Mouse (Mus musculus) lung, adult 2 months (tissue): ENCODE measurements around the gene Mttp.

ENCODE experiments used
- CTCF ChIP-seq: fragments of 200-500 bp; IDR thresholded peaks from 2 replicates; pipeline ENCODE4 v1.5.1; 2011; ENCODE audit warnings: mild to moderate bottlenecking, low read length, control low read depth; ENCODE audit not compliant: insufficient read depth
- POLR2A ChIP-seq: fragments of 200-500 bp; IDR thresholded peaks from 2 replicates; pipeline ENCODE4 v1.6.1; 2011; ENCODE audit warnings: low read depth, mild to moderate bottlenecking, control low read depth, low read length, borderline replicate concordance; ENCODE audit errors: extremely low read depth

DNA sequence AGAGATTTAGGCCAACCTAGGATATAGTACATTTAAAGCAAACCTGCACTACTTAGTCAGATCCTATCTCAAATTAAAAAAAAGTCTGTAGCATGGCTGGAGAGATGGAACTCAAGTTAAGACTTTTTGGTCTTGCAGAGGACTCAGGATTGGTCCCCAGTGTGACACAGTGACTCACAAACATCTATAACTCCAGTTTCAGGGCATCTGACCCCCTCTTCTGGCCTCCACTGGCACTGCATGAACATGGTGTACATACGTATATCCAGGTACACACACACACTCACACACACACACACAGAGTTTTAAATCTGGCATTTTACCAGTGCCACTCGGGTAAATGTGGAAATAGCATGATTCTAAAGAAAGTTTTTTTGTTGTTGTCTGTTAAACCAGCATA, 4.0 kb upstream of the Mttp start:
- TF ChIP-seq POLR2A (no peak), CTCF (no peak)
